Mouse (Mus musculus): ENCODE measurements around the gene Rpe. TPM values are rescaled to one million over a fixed set of nuclear protein-coding genes. Genes with fewer than 3 reads are reported as not detected.

The Rpe gene
- 25.0 and 26.2 TPM in 2 replicates for polyA plus RNA-seq (2015; fragmentation: Nextera tagmentation; extraction: Ambion mirVana)

DNA sequence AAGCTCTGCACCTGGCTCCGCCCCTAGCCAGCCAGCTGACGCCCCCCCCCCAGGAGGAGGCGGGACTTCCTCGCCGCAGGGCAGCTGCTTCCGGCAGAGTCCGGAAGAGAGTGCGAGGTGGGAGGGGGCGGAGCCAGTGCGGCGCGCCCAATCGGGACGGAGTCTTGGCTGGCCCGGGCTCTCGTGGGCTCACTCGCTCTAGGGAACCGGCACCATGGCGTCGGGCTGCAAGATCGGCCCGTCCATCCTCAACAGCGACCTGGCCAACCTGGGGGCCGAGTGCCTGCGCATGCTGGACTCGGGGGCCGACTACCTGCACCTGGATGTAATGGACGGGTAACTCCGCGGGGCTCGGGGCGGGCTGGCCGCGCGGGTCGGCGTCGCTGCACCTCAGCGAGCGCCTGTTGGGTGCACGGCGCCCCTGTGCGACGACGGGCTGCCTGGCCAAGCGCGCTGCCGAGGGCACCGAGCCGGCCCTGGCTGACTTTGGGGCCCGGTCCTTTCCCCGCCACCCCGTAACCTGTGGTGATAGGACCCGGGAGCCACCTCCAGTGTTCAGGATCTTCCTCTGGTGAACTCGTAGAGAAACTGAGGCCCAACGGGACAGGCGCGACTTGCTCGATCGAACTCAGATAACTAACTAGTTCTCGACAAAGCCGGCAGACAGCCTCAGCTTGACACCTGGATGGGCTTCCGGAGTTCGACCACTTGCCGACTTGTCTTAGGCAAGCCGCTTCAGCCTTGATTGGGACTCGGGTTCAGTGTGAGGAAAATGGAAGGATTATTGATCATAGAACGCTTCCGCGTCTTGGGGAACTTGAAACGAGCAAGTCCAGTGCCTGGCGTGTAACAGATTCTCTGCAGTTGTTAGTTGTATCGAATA lies at the start of gene Rpe:
Rpe (plus strand) TSS at position 139 of the 883 bp plus-strand sequence.

Other genes starting within 250 kb of the Rpe start
- 0.01 TPM in 1 of 2 replicates, not detected in the other for gene Unc80, start 232.5 kb upstream of the Rpe start, polyA plus RNA-seq (2015; fragmentation: Nextera tagmentation; extraction: Ambion mirVana)
- gene Kansl1l, start 116.7 kb downstream of the Rpe start, polyA plus RNA-seq (2015; fragmentation: Nextera tagmentation; extraction: Ambion mirVana) = 6.1 and 7.9 TPM in 2 replicates
- gene Acadl, start 162.4 kb downstream of the Rpe start, polyA plus RNA-seq (2015; fragmentation: Nextera tagmentation; extraction: Ambion mirVana) = 105 and 108 TPM in 2 replicates
- 0.82 and 2.3 TPM in 2 replicates for gene Myl1, start 244.6 kb downstream of the Rpe start, polyA plus RNA-seq (2015; fragmentation: Nextera tagmentation; extraction: Ambion mirVana)